Mouse (Mus musculus): ENCODE measurements at regions not wholly inside any gene's neighbourhood (a gene's known extent, or its start where the extent isn't known, plus 50 kb on each side); places are given as distances from the start of the nearest gene placed in this dataset.

GRCm38 (mm10) chr1:156994005-156994643, 54.7 kb upstream of the Ralgps2 start:
- intact Hi-C loops (cut with DNase I): no loop called here
- DNase-seq: no peak

- intact Hi-C loops (cut with DNase I): no loop called here
- DNase-seq: no peak
Measured at GRCm38 (mm10) chr1:156993105-156993504, 53.7 kb upstream of the Ralgps2 start.

GRCm38 (mm10) chr1:156992536-156992935, 53.1 kb upstream of the Ralgps2 start:
- intact Hi-C loops (cut with DNase I): no loop called here
- DNase-seq: no peak

GRCm38 (mm10) chr1:156990567-156991494, 51.4 kb upstream of the Ralgps2 start:
- DNase-seq: no peak
- intact Hi-C loops (cut with DNase I): no loop called here

GRCm38 (mm10) chr1:156990112-156990511, 50.7 kb upstream of the Ralgps2 start:
- peak; percentile 80 for DNase-seq

GRCm38 (mm10) chr1:156989149-156989785, 49.8 kb upstream of the Ralgps2 start:
- intact Hi-C loops (cut with DNase I): no loop called here
- no peak for DNase-seq

More at GRCm38 (mm10) chr1:156990112-156990511, 50.7 kb upstream of the Ralgps2 start:
- intact Hi-C loops (cut with DNase I): no loop called here

All from left cerebral cortex, postnatal 4 days (tissue).